Mouse (Mus musculus): ENCODE measurements around the gene AW822073.
"Not testable (repeated sequence)": the region's sequence is repeated elsewhere in the genome, so short reads cannot be mapped to it uniquely, and the experiment has no call there.

The AW822073 gene

DNA sequence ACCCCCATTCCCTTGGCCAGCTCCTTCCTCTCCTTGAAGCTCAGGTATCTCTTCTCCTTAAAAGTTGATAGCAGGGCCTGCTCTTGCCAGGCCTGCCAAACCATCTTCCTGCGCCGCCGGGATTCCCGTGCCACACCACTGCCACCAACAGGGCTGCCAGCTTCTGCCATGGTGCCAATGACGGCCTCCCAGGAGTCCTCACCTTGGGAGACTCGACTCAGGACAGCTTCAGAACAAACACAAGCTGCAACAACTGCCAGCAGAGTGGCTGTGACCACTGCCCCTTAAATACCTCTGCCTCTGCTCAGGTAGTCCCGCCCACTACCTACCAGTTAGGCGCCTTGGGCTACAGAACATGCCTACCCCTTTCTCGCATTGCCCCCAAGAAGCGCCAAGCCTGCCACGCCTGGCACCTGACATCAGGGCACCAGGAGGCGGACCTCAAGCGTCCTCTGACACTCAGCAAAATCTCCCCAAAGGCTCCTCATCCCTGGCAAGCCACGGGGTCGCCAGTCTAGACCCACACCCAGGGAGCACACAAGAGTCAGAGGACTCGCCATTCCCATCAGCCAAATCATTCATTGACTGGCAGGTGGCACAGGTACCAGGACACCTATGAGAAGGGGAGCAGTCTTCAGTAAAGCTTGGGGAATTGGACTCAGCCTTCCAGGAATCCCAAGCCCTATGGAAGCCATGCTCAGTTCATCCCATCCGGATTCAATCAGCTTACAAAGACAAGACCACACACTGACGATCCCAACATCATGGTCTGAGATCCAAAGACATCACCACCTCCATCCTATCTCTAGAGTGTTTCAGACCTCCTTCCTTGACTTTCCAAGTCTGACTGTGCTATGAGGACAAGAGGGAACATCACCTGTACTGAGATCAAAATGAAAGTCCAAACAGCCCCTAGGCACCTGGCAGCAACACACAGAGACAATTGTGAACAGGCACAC is at the start of gene AW822073:
Gene AW822073, minus strand, starts transcription at position 104 of the 959 bp plus-strand sequence.
- peak; percentile 47 for DNase-seq (ENCODE audit: extremely low read depth, insufficient read length, low spot score)

DNA sequence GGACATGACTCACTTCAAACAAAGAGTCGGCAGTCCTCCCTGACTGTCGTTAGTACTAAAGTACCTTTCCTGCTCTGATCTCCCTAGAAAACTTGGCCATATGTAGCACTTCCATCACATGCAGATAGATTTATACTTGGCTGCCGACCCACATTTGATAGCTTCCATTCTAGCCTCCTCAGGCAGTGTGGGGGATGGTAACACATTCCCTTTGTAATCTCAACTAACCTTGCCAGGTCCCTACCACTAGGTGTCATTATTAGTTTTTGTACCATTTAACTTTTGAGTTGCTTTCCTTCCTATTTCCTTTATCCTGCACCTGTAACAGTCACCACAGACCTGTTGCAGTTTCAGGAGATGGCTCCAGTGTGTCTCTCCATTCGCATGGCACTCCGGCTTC is 33.7 kb upstream of the AW822073 start:
- no peak for DNase-seq (ENCODE audit: extremely low read depth, insufficient read length, low spot score)

DNA sequence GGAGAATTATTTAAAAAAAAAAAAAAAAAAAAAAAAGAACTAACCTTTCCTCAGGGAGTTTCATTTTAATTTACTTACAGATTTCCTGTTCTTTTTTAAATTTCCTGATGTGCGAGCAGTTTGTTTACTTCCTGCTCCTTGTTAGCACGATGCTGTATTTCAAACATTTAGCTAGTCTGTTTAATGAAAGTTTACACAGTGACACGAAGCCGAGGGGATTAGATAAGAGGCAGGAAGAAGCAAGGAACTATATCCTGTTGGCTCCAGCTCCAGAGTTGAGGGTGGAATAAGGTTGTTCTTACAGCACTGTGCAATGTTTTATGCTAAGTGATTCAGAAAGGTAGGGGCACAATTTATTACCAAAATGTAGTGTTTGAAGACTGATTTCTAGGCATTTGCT is 31.2 kb upstream of the AW822073 start:
- DNase-seq (ENCODE audit: extremely low read depth, insufficient read length, low spot score): no peak

DNA sequence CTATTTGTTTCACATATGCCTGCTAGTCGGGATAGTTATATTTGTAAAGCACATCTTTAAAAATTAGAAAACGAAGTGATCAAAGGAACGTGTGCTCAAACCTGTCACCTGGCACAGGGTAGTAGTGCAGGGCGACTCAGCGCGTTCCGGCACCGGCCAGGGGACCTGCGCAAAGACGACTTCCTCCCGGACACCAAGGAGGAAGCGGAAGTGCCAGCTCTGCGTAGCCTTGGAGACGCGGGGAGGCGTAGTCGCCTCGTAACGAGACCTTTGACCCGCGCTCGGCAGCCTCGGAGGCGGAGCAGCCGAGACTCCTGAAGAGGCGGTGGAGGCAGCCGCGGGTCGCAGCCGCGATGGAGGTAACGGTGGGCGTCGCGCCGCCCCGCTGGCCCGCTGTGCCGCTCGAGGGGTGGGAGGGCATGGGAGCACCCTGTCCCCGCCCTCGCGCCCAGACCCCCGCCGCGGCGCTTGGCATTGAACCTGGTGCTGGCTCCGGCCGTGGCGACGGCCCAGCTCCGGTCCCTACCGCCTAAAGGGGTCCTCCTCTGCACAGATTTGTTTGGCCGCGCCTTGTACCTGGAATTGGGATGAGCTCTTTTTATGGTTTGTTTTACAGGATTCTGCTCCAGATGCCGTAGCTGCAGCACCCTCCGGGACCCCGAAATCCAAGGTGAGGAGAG is 30.6 kb upstream of the AW822073 start, which contains the start of gene Gcc2:
Gene Gcc2, plus strand, starts transcription at position 285 of the 680 bp plus-strand sequence.
- DNase-seq (ENCODE audit: extremely low read depth, insufficient read length, low spot score): peak; percentile 92

DNA sequence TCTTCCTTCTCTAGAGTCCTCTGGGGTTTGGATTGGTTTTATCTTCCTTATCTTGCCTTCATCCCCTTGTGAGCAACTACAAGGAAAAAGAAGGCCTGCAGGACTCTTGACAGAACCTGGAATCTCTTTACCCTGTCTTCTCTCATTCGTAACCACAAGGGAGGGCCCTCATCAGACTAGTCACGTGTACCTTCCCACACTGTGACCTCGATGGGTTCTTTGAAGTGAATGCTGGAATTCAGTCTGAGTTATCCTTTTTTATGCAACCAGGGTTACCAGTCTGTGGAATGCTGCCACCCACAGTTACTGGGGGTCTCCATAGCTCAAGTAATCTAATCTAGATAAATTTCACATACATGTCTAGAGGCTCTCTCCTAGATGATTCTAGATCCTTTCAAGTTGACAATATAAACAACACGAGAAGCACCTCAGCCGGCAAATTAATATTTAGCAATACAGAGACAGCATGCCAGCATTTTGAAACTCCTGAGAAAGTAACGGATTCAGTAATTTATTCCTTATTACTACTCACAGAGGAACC is 30.0 kb upstream of the AW822073 start:
- no peak for DNase-seq (ENCODE audit: extremely low read depth, insufficient read length, low spot score)

DNA sequence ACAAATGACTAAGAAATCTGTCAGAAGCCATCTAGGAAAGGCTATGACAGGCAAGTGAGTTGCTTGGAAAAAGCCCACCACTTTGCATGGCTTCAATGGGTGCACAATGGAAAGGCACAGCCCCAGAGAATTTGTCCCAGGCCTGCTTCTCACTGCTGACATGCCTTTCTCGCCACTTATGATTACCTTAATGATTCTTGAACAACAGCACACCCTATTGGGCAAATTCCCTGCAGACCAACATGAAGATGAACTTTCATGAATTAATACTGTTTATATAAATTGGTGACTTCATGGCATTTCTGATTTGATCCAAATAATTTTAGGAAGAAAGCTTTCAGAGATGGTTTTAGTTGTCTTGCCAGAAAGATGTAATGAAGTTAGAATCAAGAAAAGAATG is 24.8 kb upstream of the AW822073 start:
- DNase-seq (ENCODE audit: extremely low read depth, insufficient read length, low spot score): no peak

DNA sequence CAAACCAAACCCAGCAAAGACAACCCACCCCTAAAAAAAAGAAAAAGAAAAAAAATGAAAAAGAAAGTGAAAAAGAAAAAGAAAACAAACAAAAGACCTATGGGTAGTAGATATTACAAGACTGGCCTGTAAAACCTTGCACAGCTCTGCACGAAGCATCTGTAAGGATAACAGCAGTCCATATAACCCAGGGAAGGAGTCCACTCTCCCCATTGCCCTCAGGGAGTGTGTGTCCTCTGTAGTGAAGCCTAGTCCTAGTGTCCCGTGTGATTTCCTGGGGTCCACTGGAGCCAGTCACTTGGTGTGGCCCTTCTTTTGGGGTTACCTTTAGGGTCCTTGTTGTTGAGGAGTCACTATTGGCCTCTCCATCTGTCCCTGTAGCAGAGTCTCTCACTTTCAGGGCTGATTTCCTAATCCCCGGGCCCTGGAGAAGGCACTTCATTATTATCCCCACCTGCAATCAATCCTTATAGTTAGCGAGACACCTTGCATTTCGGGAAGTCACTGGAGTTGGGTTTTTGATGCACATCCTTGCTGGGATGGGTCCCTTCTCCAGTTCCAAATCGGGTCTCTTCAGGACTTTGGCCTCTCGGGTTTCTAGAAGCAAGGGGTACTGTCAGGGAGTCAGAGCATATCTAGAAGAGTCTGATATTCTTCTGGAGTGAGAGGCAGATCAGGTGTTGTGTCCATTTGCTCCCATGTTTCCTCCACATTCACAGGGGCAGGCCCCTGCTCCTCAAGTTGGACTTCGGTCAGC is 14.4 kb upstream of the AW822073 start:
- peak; percentile 41 for DNase-seq (ENCODE audit: extremely low read depth, insufficient read length, low spot score)

DNA sequence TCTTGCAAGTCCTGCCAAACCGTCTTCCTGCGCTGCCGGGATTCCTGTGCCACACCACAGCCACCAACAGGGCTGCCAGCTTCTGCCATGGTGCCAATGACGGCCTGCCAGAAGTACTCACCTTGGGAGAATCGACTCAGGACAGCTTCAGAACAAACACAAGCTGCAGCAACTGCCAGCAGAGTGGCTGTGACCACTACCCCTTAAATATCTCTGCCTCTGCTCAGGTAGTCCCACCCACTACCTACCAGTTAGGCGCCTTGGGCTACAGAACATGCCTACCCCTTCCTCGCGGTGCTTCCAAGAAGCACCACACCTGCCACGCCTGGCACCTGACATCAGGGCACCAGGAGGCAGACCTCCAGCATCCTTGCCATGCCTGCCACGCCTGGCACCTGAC is 11.9 kb upstream of the AW822073 start, which contains the start of gene Gm4981:
Gene Gm4981, minus strand, starts transcription at position 89 of the 400 bp plus-strand sequence.
- DNase-seq (ENCODE audit: extremely low read depth, insufficient read length, low spot score): peak; percentile 63

DNA sequence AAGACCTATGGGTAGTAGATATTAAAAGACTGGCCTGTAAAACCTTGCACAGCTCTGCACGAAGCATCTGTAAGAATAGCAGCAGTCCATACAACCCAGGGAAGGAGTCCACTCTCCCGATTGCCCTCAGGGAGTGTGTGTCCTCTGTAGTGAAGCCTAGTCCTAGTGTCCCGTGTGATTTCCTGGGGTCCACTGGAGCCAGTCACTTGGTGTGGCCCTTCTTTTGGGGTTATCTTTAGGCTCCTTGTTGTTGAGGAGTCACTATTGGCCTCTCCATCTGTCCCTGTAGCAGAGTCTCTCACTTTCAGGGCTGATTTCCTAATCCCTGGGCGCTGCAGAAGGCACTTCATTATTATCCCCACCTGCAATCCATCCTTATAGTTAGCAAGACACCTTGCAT is 10.3 kb upstream of the AW822073 start:
- not testable (repeated sequence) for DNase-seq (ENCODE audit: extremely low read depth, insufficient read length, low spot score)

DNA sequence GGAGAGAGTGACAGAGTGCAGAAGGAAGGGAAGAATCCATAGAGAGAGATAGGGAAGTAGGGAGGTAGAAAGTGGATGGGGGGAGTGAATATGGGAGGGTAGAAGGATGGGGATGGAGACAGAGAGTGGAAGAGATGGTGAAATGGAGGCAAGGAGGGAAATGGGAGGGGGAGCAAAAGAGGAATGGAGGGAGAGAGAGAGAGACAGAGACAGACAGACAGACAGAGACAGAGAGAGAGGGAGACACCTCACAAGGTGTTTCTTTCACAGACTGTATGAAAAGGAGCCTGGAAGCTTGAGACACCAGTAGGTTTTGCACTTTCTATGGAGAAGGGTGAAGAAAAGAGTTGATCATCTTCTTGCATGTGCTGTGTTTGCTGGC is 9.0 kb upstream of the AW822073 start:
- not testable (repeated sequence) for DNase-seq (ENCODE audit: extremely low read depth, insufficient read length, low spot score)

DNA sequence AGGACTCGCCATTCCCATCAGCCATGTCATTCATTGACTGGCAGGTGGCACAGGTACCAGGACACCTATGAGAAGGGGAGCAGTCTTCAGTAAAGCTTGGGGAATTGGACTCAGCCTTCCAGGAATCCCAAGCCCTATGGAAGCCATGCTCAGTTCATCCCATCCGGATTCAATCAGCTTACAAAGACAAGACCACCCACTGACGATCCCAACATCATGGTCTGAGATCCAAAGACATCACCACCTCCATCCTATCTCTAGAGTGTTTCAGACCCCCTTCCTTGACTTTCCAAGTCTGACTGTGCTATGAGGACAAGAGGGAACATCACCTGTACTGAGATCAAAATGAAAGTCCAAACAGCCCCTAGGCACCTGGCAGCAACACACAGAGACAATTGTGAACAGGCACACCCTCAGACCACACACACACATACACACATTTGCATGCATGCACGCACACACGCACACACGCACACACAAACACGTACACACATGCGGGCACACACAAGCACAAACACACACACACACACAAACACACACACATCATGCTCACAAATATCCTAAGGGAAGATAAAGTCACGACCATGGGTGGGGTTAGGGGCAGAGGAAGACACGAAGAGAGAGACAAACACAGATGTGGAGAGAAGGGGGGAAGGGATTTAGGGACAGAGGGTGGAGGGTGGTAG is 8.5 kb upstream of the AW822073 start:
- not testable (repeated sequence) for DNase-seq (ENCODE audit: extremely low read depth, insufficient read length, low spot score)

DNA sequence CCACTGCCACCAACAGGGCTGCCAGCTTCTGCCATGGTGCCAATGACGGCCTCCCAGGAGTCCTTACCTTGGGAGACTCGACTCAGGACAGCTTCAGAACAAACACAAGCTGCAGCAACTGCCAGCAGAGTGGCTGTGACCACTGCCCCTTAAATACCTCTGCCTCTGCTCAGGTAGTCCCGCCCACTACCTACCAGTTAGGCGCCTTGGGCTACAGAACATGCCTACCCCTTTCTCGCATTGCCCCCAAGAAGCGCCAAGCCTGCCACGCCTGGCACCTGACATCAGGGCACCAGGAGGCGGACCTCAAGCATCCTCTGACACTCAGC is 7.9 kb upstream of the AW822073 start, which contains the start of gene Duxf3:
Gene Duxf3, minus strand, starts transcription at position 35 of the 329 bp plus-strand sequence.
- DNase-seq (ENCODE audit: extremely low read depth, insufficient read length, low spot score): not testable (repeated sequence)

DNA sequence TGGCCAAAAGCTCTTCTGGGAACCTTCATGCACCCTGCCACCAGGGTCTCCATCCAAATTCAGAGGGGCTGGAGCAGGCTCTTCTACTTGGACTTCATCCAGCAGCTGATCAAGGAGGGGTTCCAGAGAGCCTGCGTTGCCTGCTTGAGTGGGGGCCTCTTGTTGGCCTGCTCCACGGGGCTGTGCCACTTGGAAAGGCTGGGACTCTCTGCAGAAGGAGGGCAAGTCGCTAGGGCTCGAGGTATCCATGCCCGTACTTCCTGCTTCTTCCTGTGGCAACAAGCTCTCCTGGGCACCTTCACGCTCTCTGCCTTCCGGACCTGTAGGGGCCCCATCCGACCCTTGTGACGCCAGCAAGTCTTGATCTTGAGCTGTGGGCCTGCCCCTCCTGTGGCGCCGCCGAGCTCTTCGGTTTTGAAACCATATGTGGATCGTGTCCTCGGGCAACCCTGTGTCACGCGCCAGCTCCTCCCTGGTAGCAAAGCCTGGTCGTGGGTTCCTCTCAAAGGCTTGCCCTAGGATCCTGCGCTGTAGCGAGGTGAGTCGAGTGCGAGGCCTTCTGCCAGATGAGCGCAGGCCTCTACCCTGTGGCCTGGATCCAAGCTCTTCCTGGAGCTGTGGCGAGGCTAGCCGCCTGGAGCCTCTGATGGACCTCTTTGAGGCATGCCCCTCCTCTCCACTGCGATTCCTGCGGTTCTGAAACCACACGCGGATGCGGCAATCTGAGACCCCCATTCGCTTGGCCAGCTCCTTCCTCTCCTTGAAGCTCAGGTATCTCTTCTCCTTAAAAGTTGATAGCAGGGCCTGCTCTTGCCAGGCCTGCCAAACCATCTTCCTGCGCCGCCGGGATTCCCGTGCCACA is 7.3 kb upstream of the AW822073 start:
- peak; percentile 74 for DNase-seq (ENCODE audit: extremely low read depth, insufficient read length, low spot score)

DNA sequence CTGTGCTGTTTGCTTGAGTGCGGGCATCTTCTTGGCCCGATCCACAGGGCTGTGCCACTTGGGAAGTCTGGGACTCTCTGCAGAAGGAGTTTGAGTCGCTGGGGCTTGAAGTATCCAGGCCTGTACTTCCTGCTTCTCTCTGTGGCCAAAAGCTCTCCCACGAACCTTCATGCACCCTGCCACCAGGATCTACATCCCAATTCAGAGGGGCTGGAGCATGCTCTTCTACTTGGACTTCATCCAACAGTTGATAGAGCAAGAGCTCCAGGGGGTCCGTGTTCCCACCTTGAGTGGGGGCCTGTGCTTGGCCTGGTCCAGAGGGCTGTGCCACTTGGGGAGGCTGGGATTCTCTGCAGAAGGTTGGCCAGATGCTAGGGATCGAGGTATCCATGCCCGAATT is 6.4 kb upstream of the AW822073 start:
- DNase-seq (ENCODE audit: extremely low read depth, insufficient read length, low spot score): peak; percentile 40

DNA sequence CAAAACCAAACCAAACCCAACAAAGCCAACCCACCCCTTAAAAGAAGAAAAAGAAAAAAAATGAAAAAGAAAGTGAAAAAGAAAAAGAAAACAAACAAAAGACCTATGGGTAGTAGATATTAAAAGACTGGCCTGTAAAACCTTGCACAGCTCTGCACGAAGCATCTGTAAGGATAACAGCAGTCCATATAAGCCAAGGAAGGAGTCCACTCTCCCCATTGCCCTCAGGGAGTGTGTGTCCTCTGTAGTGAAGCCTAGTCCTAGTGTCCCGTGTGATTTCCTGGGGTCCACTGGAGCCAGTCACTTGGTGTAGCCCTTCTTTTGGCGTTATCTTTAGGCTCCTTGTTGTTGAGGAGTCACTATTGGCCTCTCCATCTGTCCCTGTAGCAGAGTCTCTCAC is 5.3 kb upstream of the AW822073 start:
- not testable (repeated sequence) for DNase-seq (ENCODE audit: extremely low read depth, insufficient read length, low spot score)

DNA sequence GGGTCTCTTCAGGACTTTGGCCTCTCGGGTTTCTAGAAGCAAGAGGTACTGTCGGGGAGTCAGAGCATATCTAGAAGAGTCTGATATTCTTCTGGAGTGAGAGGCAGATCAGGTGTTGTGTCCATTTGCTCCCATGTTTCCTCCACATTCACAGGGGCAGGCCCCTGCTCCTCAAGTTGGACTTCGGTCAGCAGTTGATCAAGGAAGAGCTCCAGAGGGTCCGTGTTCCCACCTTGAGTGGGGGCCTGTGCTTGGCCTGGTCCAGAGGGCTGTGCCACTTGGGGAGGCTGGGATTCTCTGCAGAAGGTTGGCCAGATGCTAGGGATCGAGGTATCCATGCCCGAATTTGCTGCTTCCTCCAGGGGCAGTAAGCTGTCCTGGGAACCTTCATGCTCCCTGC is 3.1 kb upstream of the AW822073 start:
- DNase-seq (ENCODE audit: extremely low read depth, insufficient read length, low spot score): not testable (repeated sequence)

DNA sequence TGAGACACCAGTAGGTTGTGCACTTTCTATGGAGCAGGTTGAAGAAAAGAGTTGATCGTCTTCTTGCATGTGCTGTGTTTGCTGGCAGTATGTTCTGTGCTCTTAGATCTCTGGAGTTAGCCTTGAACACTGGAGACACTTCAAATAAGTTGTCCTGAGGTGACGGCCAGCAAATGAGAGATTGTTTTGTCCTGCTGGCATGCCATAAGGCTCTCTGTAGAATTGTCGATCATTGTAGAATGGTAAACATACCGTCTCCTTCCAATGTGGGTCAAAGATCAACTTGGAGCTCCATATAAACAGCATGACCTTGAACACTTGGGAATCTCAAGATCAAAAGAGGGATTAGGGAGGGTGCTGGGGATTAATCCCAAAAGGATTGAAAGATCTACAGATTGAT is 1.6 kb upstream of the AW822073 start:
- DNase-seq (ENCODE audit: extremely low read depth, insufficient read length, low spot score): peak; percentile 43

DNA sequence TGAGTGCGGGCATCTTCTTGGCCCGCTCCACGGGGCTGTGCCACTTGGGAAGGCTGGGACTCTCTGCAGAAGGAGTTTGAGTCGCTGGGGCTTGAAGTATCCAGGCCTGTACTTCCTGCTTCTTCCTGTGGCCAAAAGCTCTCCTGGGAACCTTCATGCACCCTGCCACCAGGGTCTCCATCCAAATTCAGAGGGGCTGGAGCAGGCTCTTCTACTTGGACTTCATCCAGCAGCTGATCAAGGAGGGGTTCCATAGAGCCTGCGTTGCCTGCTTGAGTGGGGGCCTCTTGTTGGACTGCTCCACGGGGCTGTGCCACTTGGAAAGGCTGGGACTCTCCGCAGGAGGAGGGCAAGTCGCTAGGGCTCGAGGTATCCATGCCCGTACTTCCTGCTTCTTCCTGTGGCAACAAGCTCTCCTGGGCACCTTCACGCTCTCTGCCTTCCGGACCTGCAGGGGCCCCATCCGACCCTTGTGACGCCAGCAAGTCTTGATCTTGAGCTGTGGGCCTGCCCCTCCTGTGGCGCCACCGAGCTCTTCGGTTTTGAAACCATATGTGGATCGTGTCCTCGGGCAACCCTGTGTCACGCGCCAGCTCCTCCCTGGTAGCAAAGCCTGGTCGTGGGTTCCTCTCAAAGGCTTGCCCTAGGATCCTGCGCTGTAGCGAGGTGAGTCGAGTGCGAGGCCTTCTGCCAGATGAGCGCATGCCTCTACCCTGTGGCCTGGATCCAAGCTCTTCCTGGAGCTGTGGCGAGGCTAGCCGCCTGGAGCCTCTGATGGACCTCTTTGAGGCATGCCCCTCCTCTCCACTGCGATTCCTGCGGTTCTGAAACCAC is 541 bp downstream of the AW822073 start:
- DNase-seq (ENCODE audit: extremely low read depth, insufficient read length, low spot score): peak; percentile 69
